Mouse (Mus musculus) CH12.LX (cell line): ENCODE measurements around the gene Il27. TPM values are rescaled to one million over a fixed set of nuclear protein-coding genes. Genes with fewer than 3 reads are reported as not detected.

ENCODE experiments used
- DNase-seq: peaks from one replicate; pipeline ENCODE4 v3.0.0-alpha.2; 2013; ENCODE audit errors: extremely low read depth
- H3K27ac ChIP-seq: 2 replicates; pipeline ENCODE4 v1.5.1; 2012; ENCODE audit warnings: low read depth, mild to moderate bottlenecking, control low read depth, moderate library complexity; ENCODE audit not compliant: insufficient read depth
- H3K27me3 ChIP-seq: replicated peaks from 2 replicates; pipeline ENCODE3; 2012; ENCODE audit warnings: inconsistent platforms
- H3K36me3 ChIP-seq, 2 experiments: replicated peaks in 1 of 2; 2 replicates each; pipeline versions ENCODE3 to v1.6.1; 2012; ENCODE audit warnings: inconsistent platforms in 1 of 2, low read length in 1 of 2, mild to moderate bottlenecking in 1 of 2, mixed read lengths in 1 of 2, moderate library complexity in 1 of 2; ENCODE audit not compliant: control insufficient read depth in 1 of 2, insufficient read depth in 1 of 2
- H3K4me1 ChIP-seq, 2 experiments: 2 replicates each; pipeline ENCODE4 v1.6.1; 2012; ENCODE audit warnings: inconsistent platforms in 1 of 2, moderate library complexity in 1 of 2; ENCODE audit not compliant: insufficient read depth in 2 of 2, control insufficient read depth in 1 of 2
- H3K4me2 ChIP-seq: 2 replicates; pipeline ENCODE4 v1.6.1; 2012; ENCODE audit warnings: low read depth, mild to moderate bottlenecking, control low read depth; ENCODE audit not compliant: poor library complexity, insufficient read depth, severe bottlenecking
- H3K4me3 ChIP-seq, 3 experiments: fragments of 150-350 bp in 1 of 3; sonication (generic) in 1 of 3; replicated peaks in 1 of 3; 2 replicates each; pipeline versions ENCODE3 to v1.5.1; 2011 to 2012; ENCODE audit warnings: low read depth in 2 of 3, low read length in 2 of 3, mild to moderate bottlenecking in 2 of 3, moderate library complexity in 2 of 3, control low read depth in 1 of 3, improper control_type of control experiment in 1 of 3, inconsistent platforms in 1 of 3, mixed read lengths in 1 of 3; ENCODE audit not compliant: poor library complexity in 1 of 3
- H3K79me2 ChIP-seq: replicated peaks from 2 replicates; pipeline ENCODE4 v1.6.1; 2012; ENCODE audit warnings: mild to moderate bottlenecking, moderate library complexity; ENCODE audit not compliant: control insufficient read depth, poor library complexity, insufficient read depth, severe bottlenecking; ENCODE audit errors: extremely low read depth
- H3K9ac ChIP-seq: 2 replicates; pipeline ENCODE4 v1.6.1; 2012; ENCODE audit warnings: low read depth, mild to moderate bottlenecking, control low read depth, moderate library complexity; ENCODE audit not compliant: insufficient read depth
- H3K9me3 ChIP-seq: replicated peaks from 2 replicates; pipeline ENCODE3; 2012; ENCODE audit warnings: low read length, inconsistent platforms, mixed read lengths
- BHLHE40 ChIP-seq: IDR thresholded peaks from 2 replicates; pipeline ENCODE4 v1.6.1; 2011; ENCODE audit warnings: mild to moderate bottlenecking, low read depth, low read length, improper control_type of control experiment
- CHD2 ChIP-seq: IDR thresholded peaks from 2 replicates; pipeline ENCODE4 v1.6.1; 2011; ENCODE audit warnings: low read length, improper control_type of control experiment
- GABPA ChIP-seq: IDR thresholded peaks from 2 replicates; pipeline ENCODE4 v1.6.1; 2012; ENCODE audit warnings: low read depth, low read length, improper control_type of control experiment, inconsistent platforms; ENCODE audit not compliant: insufficient replicate concordance
- KAT2A ChIP-seq: IDR thresholded peaks from 2 replicates; pipeline ENCODE4 v1.6.1; 2012; ENCODE audit warnings: low read length, improper control_type of control experiment, inconsistent platforms; ENCODE audit not compliant: insufficient replicate concordance
- MAFK ChIP-seq: IDR thresholded peaks from 2 replicates; pipeline ENCODE4 v1.6.1; 2011; ENCODE audit warnings: low read length, improper control_type of control experiment; ENCODE audit not compliant: insufficient replicate concordance
- MAX ChIP-seq: IDR thresholded peaks from 2 replicates; pipeline ENCODE4 v1.6.1; 2011; ENCODE audit warnings: low read length, improper control_type of control experiment
- MAZ ChIP-seq: IDR thresholded peaks from 2 replicates; pipeline ENCODE4 v1.6.1; 2012; ENCODE audit warnings: low read depth, mild to moderate bottlenecking, inconsistent platforms, low read length, improper control_type of control experiment, moderate library complexity
- MEF2A ChIP-seq: IDR thresholded peaks from 2 replicates; pipeline ENCODE4 v1.6.1; 2014; ENCODE audit warnings: low read depth, mild to moderate bottlenecking, inconsistent platforms, low read length, improper control_type of control experiment, borderline replicate concordance
- MXI1 ChIP-seq: IDR thresholded peaks from 2 replicates; pipeline ENCODE4 v1.6.1; 2011; ENCODE audit warnings: mild to moderate bottlenecking, low read depth, low read length, improper control_type of control experiment
- NELFE ChIP-seq: IDR thresholded peaks from 2 replicates; pipeline ENCODE4 v1.6.1; 2011; ENCODE audit warnings: low read depth, low read length, improper control_type of control experiment
- PAX5 ChIP-seq: IDR thresholded peaks from 2 replicates; pipeline ENCODE4 v1.6.1; 2012; ENCODE audit warnings: low read length, inconsistent platforms, mixed read lengths
- POLR2A ChIP-seq: IDR thresholded peaks from 2 replicates; pipeline ENCODE4 v1.6.1; 2011; ENCODE audit warnings: low read depth, mild to moderate bottlenecking, improper control_type of control experiment, low read length
- POLR2AphosphoS2 ChIP-seq: IDR thresholded peaks from 2 replicates; pipeline ENCODE4 v1.6.1; 2011; ENCODE audit warnings: low read depth, low read length, improper control_type of control experiment
- RCOR1 ChIP-seq: conservative IDR thresholded peaks from 2 replicates; pipeline ENCODE4 v1.6.1; 2012; ENCODE audit warnings: low read depth, mild to moderate bottlenecking, inconsistent platforms, low read length, improper control_type of control experiment
- TBP ChIP-seq: conservative IDR thresholded peaks from 2 replicates; pipeline ENCODE4 v1.6.1; 2011; ENCODE audit warnings: low read depth, low read length, improper control_type of control experiment
- TCF12 ChIP-seq: IDR thresholded peaks from 2 replicates; pipeline ENCODE4 v1.6.1; 2014; ENCODE audit warnings: low read depth, mild to moderate bottlenecking, inconsistent platforms, low read length, improper control_type of control experiment
- USF1 ChIP-seq: IDR thresholded peaks from 2 replicates; pipeline ENCODE4 v1.6.1; 2014; ENCODE audit warnings: low read depth, mild to moderate bottlenecking, inconsistent platforms, low read length, improper control_type of control experiment
- dilution Hi-C: fragments of 300-500 bp; cut with MboI; formaldehyde crosslinking; loops from 2 replicates; pipeline ENCODE4 v1.14.3; 2020; ENCODE audit warnings: low sequenced_read_pairs; ENCODE audit not compliant: extremely low pct_unique_long_range_greater_than_20kb, extremely low pct_ligation_motif_present
- in situ Hi-C: fragments of 300-500 bp; cut with MboI; formaldehyde crosslinking; loops from 3 replicates; pipeline ENCODE4 v1.14.3; 2019; ENCODE audit warnings: low sequenced_read_pairs, low pct_ligation_motif_present, low pct_unique_long_range_greater_than_20kb, mixed read lengths
- polyA plus RNA-seq: library from polyadenylated mRNA; unstranded; fragments of >175 nt; gene quantifications from 2 replicates; pipeline ENCODE4 v1.2.1, GENCODE M21; 2012; ENCODE audit warnings: low read depth; ENCODE audit not compliant: insufficient read length
- total RNA-seq, 2 experiments: library from RNA; depleted of rRNA; stranded (reverse); fragments of 300-350 nt in 1 of 2; fragments of >200 nt in 1 of 2; gene quantifications; 2 replicates each; pipeline ENCODE4 v1.2.3; 2012 to 2014

Gene Il27
- total and polyA plus RNA-seq, 3 experiments: 0.31 TPM; not detected in 2

GRCm38 (mm10) chr7:126625369-126625768 is 30.6 kb upstream of the Il27 start:
- DNase-seq: no peak
- H3K9ac ChIP-seq: peak overlapping the region; percentile 32
- peaks cover 0 to 20% of the 10 kb centered on the region in 2 experiments for H3K36me3 ChIP-seq
- TF ChIP-seq TBP (peak; percentile 78), USF1 (no peak), BHLHE40 (no peak), MAZ (peak; percentile 65), MEF2A (0 out of 2 replicates have a peak, but pooled peaks have one; percentile 5), POLR2A (0 out of 2 replicates have a peak, but pooled peaks have one; percentile 22), MAFK (no peak), TCF12 (peak; percentile 39; the same call in 1 of the 2 replicates), NELFE (peak; percentile 53), KAT2A (no peak)
- TF ChIP-seq, all 38 proteins: peak for 6
- peaks cover 13 to 34% of the 10 kb centered on the region in 2 experiments for H3K4me1 ChIP-seq
- H3K9me3 ChIP-seq: no peaks in the 10 kb centered on the region
- no peak overlapping the region for H3K27ac ChIP-seq
- peak overlapping the region; percentile 10; the same call in 1 of the 2 replicates for H3K4me2 ChIP-seq
- H3K27me3 ChIP-seq: no peaks in the 10 kb centered on the region
- in situ Hi-C loops (no loop called here), dilution Hi-C loops (no loop called here)
- H3K79me2 ChIP-seq: no peaks in the 10 kb centered on the region
- H3K4me3 ChIP-seq: peak overlapping the region; percentile 42 to 49 (median 45)

DNA sequence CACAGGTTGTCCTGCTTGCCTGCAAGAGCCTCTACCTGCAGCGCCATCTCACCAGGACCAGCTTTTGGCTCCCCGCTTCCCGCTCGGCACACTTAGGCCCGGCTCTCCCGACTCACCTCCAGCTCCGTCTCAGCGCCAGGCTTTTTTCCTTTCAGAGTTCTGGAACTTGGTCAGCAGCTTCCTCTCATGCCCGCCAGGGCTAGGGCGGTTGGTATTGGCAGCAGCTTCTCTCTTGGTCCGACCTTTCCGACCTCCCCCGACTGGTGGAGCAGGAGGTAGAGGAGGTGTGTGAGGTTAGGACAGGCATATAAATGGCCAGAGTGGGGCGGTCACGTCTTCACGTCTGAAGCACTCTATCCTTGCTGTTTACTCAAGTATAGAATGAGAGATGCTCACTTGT is 30.0 kb upstream of the Il27 start:
- Histone ChIP-seq H3K4me2 (0 out of 2 replicates have a peak overlapping the region, but pooled peaks have one; percentile 10), H3K9ac (peak overlapping the region; percentile 32; the same call in 1 of the 2 replicates), H3K9me3 (no peaks in the 10 kb centered on the region), H3K36me3 (peaks cover 0 to 20% of the 10 kb centered on the region in 2 experiments), H3K79me2 (no peaks in the 10 kb centered on the region), H3K27ac (no peak overlapping the region), H3K4me1 (peaks cover 18 to 38% of the 10 kb centered on the region in 2 experiments), H3K4me3 (peak overlapping the region; percentile 42 to 49 (median 45)), H3K27me3 (no peaks in the 10 kb centered on the region)
- TF ChIP-seq MXI1 (no peak), POLR2AphosphoS2 (no peak), MAX (no peak)
- DNase-seq: no peak
- dilution Hi-C loops (no loop called here), in situ Hi-C loops (loop anchor here (5.0 kb wide), 1 partner anchor 42 kb away; the partner anchor contains the start of gene Apobr)

- Histone ChIP-seq H3K27ac (no peak overlapping the region), H3K9ac (no peak overlapping the region), H3K36me3 (peaks cover 0 to 20% of the 10 kb centered on the region in 2 experiments), H3K27me3 (no peaks in the 10 kb centered on the region), H3K4me3 (no peak overlapping the region), H3K9me3 (no peaks in the 10 kb centered on the region), H3K4me2 (no peak overlapping the region), H3K4me1 (peaks cover 15 to 45% of the 10 kb centered on the region in 2 experiments), H3K79me2 (no peaks in the 10 kb centered on the region)
- TF ChIP-seq MAZ: no peak
- no peak for TF ChIP-seq CHD2
- no peak for TF ChIP-seq MXI1
- no peak for TF ChIP-seq MEF2A
- no peak for TF ChIP-seq TBP
- TF ChIP-seq GABPA: no peak
- TF ChIP-seq PAX5: no peak
- no peak for TF ChIP-seq BHLHE40
- TF ChIP-seq RCOR1: no peak
- dilution Hi-C loops: no loop called here
- DNase-seq: no peak
- in situ Hi-C loops: loop anchor here (5.0 kb wide), 1 partner anchor 41 kb away; the partner anchor contains the start of gene Apobr
Observed at GRCm38 (mm10) chr7:126623381-126623780, 28.6 kb upstream of the Il27 start.
